ENCODE assay signal across 9 mouse cellular contexts in the genomic region with DNA sequence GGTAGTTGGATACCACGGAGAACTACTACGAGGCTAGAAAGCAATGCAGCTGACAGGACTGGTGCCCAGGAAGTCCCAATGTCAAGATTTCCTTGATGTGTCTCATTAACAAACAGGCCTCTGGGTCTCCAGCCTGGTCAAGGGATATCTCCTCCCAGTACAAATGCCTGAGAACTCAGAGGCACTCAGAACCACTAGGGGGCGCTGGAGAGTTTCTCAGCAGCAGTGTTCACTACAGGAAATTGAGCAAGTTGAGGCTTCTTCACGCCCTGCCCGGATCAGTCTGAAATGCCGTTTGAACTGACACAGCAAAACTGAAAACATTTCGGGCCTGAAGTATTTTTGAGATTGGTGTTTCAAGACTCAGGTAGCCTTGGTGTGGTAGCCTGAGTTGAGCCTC. TPM values are rescaled to one million over a fixed set of nuclear protein-coding genes. Genes with fewer than 3 reads are reported as not detected.
DNase-seq lines count a peak whose midpoint lies in the region; ATAC-seq and TF ChIP-seq lines count a peak whose summit lies in the region.
"Had no signal": no experiment of that assay in that cellular context is flagged by ENCODE, and none has a peak within 500 bp of the region (broad histone marks: within the 10 kb centered on the region; RNA-seq: fewer than 3 reads in every experiment).

No protein-coding gene starts in this region.

- H3K27me3 ChIP-seq in MEL (ENCODE audit: control insufficient read depth in 1 of 2, insufficient read depth in 2 of 2, low read length in 2 of 2) = no peaks in the 10 kb centered on the region
- H3K27me3 ChIP-seq in forebrain, embryonic 12.5 days = peaks cover 63% of the 10 kb centered on the region
- H3K27me3 ChIP-seq in heart, postnatal 0 days (ENCODE audit: control insufficient read depth, insufficient read depth, low read length) = peaks cover 45% of the 10 kb centered on the region

- H3K36me3 ChIP-seq in MEL (ENCODE audit: control insufficient read depth in 1 of 2, insufficient read depth in 2 of 2, low read length in 2 of 2) = no peaks in the 10 kb centered on the region
- H3K36me3 ChIP-seq in forebrain, embryonic 12.5 days (replicated peaks) = no peaks in the 10 kb centered on the region
- no peaks in the 10 kb centered on the region for H3K36me3 ChIP-seq in heart, postnatal 0 days (replicated peaks; ENCODE audit: control insufficient read depth, insufficient read depth, low read length)

- TF ChIP-seq EP300 in MEL (IDR thresholded peaks at IDR 0.05; ENCODE audit: low read depth in 1 of 2, low read length in 2 of 2) = no peak
- no peak for TF ChIP-seq EP300 in heart, postnatal 0 days (IDR thresholded peaks at IDR 0.05; ENCODE audit: low read depth)

- ATAC-seq in forebrain, embryonic 12.5 days (ENCODE audit: low FRiP score) = peak; percentile 65; the same call in 1 of the 2 replicates
- ATAC-seq in heart, postnatal 0 days (ENCODE audit: insufficient read depth, low read depth) = peak; percentile 56; the same call in 1 of the 2 replicates

- H3K4me1 ChIP-seq in MEL (ENCODE audit: control insufficient read depth in 1 of 2, insufficient read depth in 2 of 2, low read length in 2 of 2) = no peaks in the 10 kb centered on the region
- H3K4me1 ChIP-seq in forebrain, embryonic 12.5 days = peaks cover 21% of the 10 kb centered on the region
- H3K4me1 ChIP-seq in heart, postnatal 0 days (ENCODE audit: control insufficient read depth, insufficient read depth) = peaks cover 8% of the 10 kb centered on the region; the same call in 1 of the 2 replicates

- no peaks in the 10 kb centered on the region for H3K79me2 ChIP-seq in MEL (ENCODE audit: control insufficient read depth, insufficient read depth, low read length, poor library complexity)

- peak; percentile 6 for TF ChIP-seq RAD21 in MEL (IDR thresholded peaks at IDR 0.05; ENCODE audit: low read depth, low read length)

- no peak overlapping the region for H3K9ac ChIP-seq in MEL (ENCODE audit: control insufficient read depth, low read depth, low read length, poor library complexity, severe bottlenecking)
- no peak overlapping the region for H3K9ac ChIP-seq in forebrain, embryonic 12.5 days
- no peak overlapping the region for H3K9ac ChIP-seq in heart, postnatal 0 days (replicated peaks; ENCODE audit: low read depth, low read length)

- peak; percentile 46 to 62 (median 48) for TF ChIP-seq CTCF in MEL (IDR thresholded peaks at IDR 0.05 in 2 of 3, conservative IDR thresholded peaks at IDR 0.05 in 1 of 3; ENCODE audit: control insufficient read depth in 1 of 3, insufficient read depth in 1 of 3, low read depth in 2 of 3, low read length in 3 of 3, poor library complexity in 1 of 3, severe bottlenecking in 1 of 3)
- TF ChIP-seq CTCF in heart, postnatal 0 days (IDR thresholded peaks at IDR 0.05; ENCODE audit: low read depth) = peak; percentile 95

- peak; percentile 22 for DNase-seq in MEL (ENCODE audit: low read depth, low spot score)
- peak; percentile 51 for DNase-seq in c-Kit-positive CD71-positive TER-119-negative erythroid progenitor cells, embryonic 14.5 days (ENCODE audit: low read depth)
- DNase-seq in heart, postnatal 0 days (ENCODE audit: low spot score) = peak; percentile 84
- DNase-seq in layer of hippocampus, adult 9-11 months = peak; percentile 72
- peak; percentile 90 for DNase-seq in lung, postnatal 25 days (ENCODE audit: low spot score)
- DNase-seq in right cerebral cortex, postnatal 10 days (ENCODE audit: low spot score in 2 of 2) = peak; percentile 90 to 94
- DNase-seq in urinary bladder, postnatal 25 days (ENCODE audit: low spot score) = peak; percentile 97

- 3% methylated on average over 7 of the region's 7 CpGs for WGBS in forebrain, embryonic 12.5 days
- 4% methylated on average over 7 of the region's 7 CpGs for WGBS in heart, postnatal 0 days

- no peak overlapping the region for H3K4me2 ChIP-seq in forebrain, embryonic 12.5 days
- no peak overlapping the region for H3K4me2 ChIP-seq in heart, postnatal 0 days (ENCODE audit: low read depth, low read length)

- no peak overlapping the region for H3K27ac ChIP-seq in MEL (ENCODE audit: control insufficient read depth, low read depth, low read length)
- no peak overlapping the region for H3K27ac ChIP-seq in forebrain, embryonic 12.5 days
- no peak overlapping the region for H3K27ac ChIP-seq in heart, postnatal 0 days (ENCODE audit: low read depth)

- H3K9me3 ChIP-seq in MEL (replicated peaks; ENCODE audit: insufficient read depth, low read length) = no peaks in the 10 kb centered on the region
- no peaks in the 10 kb centered on the region for H3K9me3 ChIP-seq in forebrain, embryonic 12.5 days
- peaks cover 10% of the 10 kb centered on the region; the same call in 1 of the 2 replicates for H3K9me3 ChIP-seq in heart, postnatal 0 days (replicated peaks; ENCODE audit: control insufficient read depth, low read length)

- no peak for TF ChIP-seq POLR2A in MEL (IDR thresholded peaks at IDR 0.05; ENCODE audit: control insufficient read depth in 1 of 2, insufficient read depth in 1 of 2, low read depth in 1 of 2, low read length in 2 of 2, poor library complexity in 1 of 2)

- no peak overlapping the region for H3K4me3 ChIP-seq in MEL (ENCODE audit: control insufficient read depth in 1 of 2, insufficient read depth in 1 of 2, low read depth in 2 of 2, low read length in 2 of 2)
- H3K4me3 ChIP-seq in forebrain, embryonic 12.5 days (replicated peaks) = no peak overlapping the region
- H3K4me3 ChIP-seq in heart, postnatal 0 days (ENCODE audit: low read depth, low read length) = no peak overlapping the region
- H3K4me3 ChIP-seq: myocyte had no signal

TF ChIP-seq in MEL, 35 proteins besides CTCF, POLR2A, EP300 and RAD21:
- TF ChIP-seq ZMIZ1 (IDR thresholded peaks at IDR 0.05; ENCODE audit: low read depth, low read length) = no peak
- no peak for TF ChIP-seq ELF1 (IDR thresholded peaks at IDR 0.05; ENCODE audit: low read depth, low read length)
- no peak for TF ChIP-seq BHLHE40 (IDR thresholded peaks at IDR 0.05; ENCODE audit: borderline replicate concordance, low read depth, low read length)
- TF ChIP-seq ZNF384 (IDR thresholded peaks at IDR 0.05; ENCODE audit: low read depth, low read length) = no peak
- TF ChIP-seq MAX (IDR thresholded peaks at IDR 0.05; ENCODE audit: low read length) = no peak
- TF ChIP-seq ZKSCAN1 (IDR thresholded peaks at IDR 0.05; ENCODE audit: low read depth, low read length) = no peak
- peak; percentile 24; the same call in 1 of the 2 replicates for TF ChIP-seq SMC3 (IDR thresholded peaks at IDR 0.05; ENCODE audit: low read depth, low read length)

RNA-seq across cellular contexts. Expression of a gene that starts 1.5 kb away (rescaled TPM):
- not detected in 2 replicates for total RNA-seq in MEL (2012; rRNA removed)
- not detected for polyA plus RNA-seq in MEL (2012; ENCODE audit: insufficient read depth in 1 of 2, insufficient read length in 2 of 2, low read depth in 1 of 2, low replicate concordance in 2 of 2, missing spikeins in 1 of 2)
- 0.76 and 0.96 TPM in 2 replicates for polyA plus RNA-seq in forebrain, embryonic 12.5 days (2016; fragmentation: Nextera tagmentation; extraction: Ambion mirVana)
- 6.5 and 11.7 TPM in 2 replicates for total RNA-seq in heart, postnatal 0 days (2014; rRNA removed; ENCODE audit: low replicate concordance)
- polyA plus RNA-seq in heart, postnatal 0 days (2015; fragmentation: Nextera tagmentation; extraction: Ambion mirVana) = 2.3 and 2.5 TPM in 2 replicates

Comparison
In these comparisons a context has a peak if more than half of its experiments do, and no peak if none do; other contexts are left out.
1. DNase-seq: peak in every context shown above with its lines; median percentile 97 in urinary bladder, postnatal 25 days; 92 in right cerebral cortex, postnatal 10 days; 90 in lung, postnatal 25 days; 84 in heart, postnatal 0 days; 72 in layer of hippocampus, adult 9-11 months; 51 in c-Kit-positive CD71-positive TER-119-negative erythroid progenitor cells, embryonic 14.5 days; 22 in MEL.